Mouse (Mus musculus) layer of hippocampus, adult 2 months (tissue): ENCODE measurements at regions not wholly inside any gene's neighbourhood (a gene's known extent, or its start where the extent isn't known, plus 50 kb on each side); places are given as distances from the start of the nearest gene placed in this dataset.

Experiments
- DNase-seq, 2 experiments: peaks; one replicate each; pipeline ENCODE4 v3.0.0; 2022; ENCODE audit warnings: low spot score in 2 of 2
- H3K27ac ChIP-seq: fragments of 200-600 bp; 2 replicates; pipeline ENCODE4 v1.8.1; 2022
- H3K4me3 ChIP-seq: fragments of 200-600 bp; 2 replicates; pipeline ENCODE4 v1.8.1; 2022; ENCODE audit warnings: mild to moderate bottlenecking
- CTCF ChIP-seq: fragments of 200-600 bp; conservative IDR thresholded peaks from 2 replicates; pipeline ENCODE4 v1.8.1; 2022; ENCODE audit warnings: antibody characterized with exemption, mild to moderate bottlenecking, moderate library complexity

- DNase-seq, result no peak
- Histone ChIP-seq H3K4me3 (no peak overlapping the region), H3K27ac (no peak overlapping the region)
- no peak for TF ChIP-seq CTCF
Observed at GRCm38 (mm10) chr2:117433482-117433881, 90.7 kb upstream of the Rasgrp1 start.

- DNase-seq, result no peak
- no peak overlapping the region for H3K4me3 ChIP-seq
- TF ChIP-seq CTCF, result peak; percentile 59
- H3K27ac ChIP-seq, result 0 out of 2 replicates have a peak overlapping the region, but pooled peaks have one; percentile 10
Observed at GRCm38 (mm10) chr2:117438079-117438478, 95.3 kb upstream of the Rasgrp1 start.

- Histone ChIP-seq H3K4me3 (no peak overlapping the region), H3K27ac (0 out of 2 replicates have a peak overlapping the region, but pooled peaks have one; percentile 32)
- DNase-seq, result peak; percentile 85 to 86
- TF ChIP-seq CTCF, result peak; percentile 93
Observed at GRCm38 (mm10) chr2:117438586-117439371, 96.0 kb upstream of the Rasgrp1 start.

GRCm38 (mm10) chr2:117439372-117440183 lies 96.8 kb upstream of the Rasgrp1 start:
- H3K4me3 ChIP-seq, result no peak overlapping the region; the same call in 1 of the 2 replicates
- DNase-seq, result peak in 1 of 2 experiments; percentile 29
- peak overlapping the region; percentile 66; the same call in 1 of the 2 replicates for H3K27ac ChIP-seq
- TF ChIP-seq CTCF, result no peak; the same call in none of the 2 replicates

GRCm38 (mm10) chr2:117440801-117441281 lies 98.0 kb upstream of the Rasgrp1 start:
- no peak for DNase-seq
- TF ChIP-seq CTCF, result no peak
- Histone ChIP-seq H3K27ac (no peak overlapping the region), H3K4me3 (no peak overlapping the region)

- DNase-seq, result no peak
- H3K4me3 ChIP-seq, result no peak overlapping the region
- H3K27ac ChIP-seq, result no peak overlapping the region
- TF ChIP-seq CTCF, result no peak
Observed at GRCm38 (mm10) chr2:117442862-117443261, 100.1 kb upstream of the Rasgrp1 start.

- DNase-seq, result no peak
- TF ChIP-seq CTCF, result peak; percentile 71
Observed at GRCm38 (mm10) chr2:117444671-117445070, 101.9 kb upstream of the Rasgrp1 start.

GRCm38 (mm10) chr2:117446876-117447275 lies 104.1 kb upstream of the Rasgrp1 start:
- no peak for TF ChIP-seq CTCF
- no peak overlapping the region for H3K4me3 ChIP-seq
- DNase-seq, result no peak
- no peak overlapping the region for H3K27ac ChIP-seq

More at GRCm38 (mm10) chr2:117444671-117445070, 101.9 kb upstream of the Rasgrp1 start:
- Histone ChIP-seq H3K27ac (no peak overlapping the region), H3K4me3 (no peak overlapping the region)

- TF ChIP-seq CTCF, result peak; percentile 77
- DNase-seq, result peak; percentile 56 to 58
- no peak overlapping the region for H3K27ac ChIP-seq
- H3K4me3 ChIP-seq, result no peak overlapping the region
Observed at GRCm38 (mm10) chr2:117450172-117450865, 107.5 kb upstream of the Rasgrp1 start.

- 0 out of 2 replicates have a peak, but pooled peaks have one; percentile 8 for TF ChIP-seq CTCF
- no peak for DNase-seq
- no peak overlapping the region for H3K27ac ChIP-seq
- H3K4me3 ChIP-seq, result no peak overlapping the region
Observed at GRCm38 (mm10) chr2:117451818-117452217, 109.0 kb upstream of the Rasgrp1 start.

GRCm38 (mm10) chr2:117455021-117455739 lies 112.4 kb upstream of the Rasgrp1 start:
- Histone ChIP-seq H3K4me3 (no peak overlapping the region), H3K27ac (no peak overlapping the region)
- peak; percentile 72 for TF ChIP-seq CTCF
- no peak for DNase-seq
